Comparison of ENCODE assay signal across 9 mouse cellular contexts in the genomic region with DNA sequence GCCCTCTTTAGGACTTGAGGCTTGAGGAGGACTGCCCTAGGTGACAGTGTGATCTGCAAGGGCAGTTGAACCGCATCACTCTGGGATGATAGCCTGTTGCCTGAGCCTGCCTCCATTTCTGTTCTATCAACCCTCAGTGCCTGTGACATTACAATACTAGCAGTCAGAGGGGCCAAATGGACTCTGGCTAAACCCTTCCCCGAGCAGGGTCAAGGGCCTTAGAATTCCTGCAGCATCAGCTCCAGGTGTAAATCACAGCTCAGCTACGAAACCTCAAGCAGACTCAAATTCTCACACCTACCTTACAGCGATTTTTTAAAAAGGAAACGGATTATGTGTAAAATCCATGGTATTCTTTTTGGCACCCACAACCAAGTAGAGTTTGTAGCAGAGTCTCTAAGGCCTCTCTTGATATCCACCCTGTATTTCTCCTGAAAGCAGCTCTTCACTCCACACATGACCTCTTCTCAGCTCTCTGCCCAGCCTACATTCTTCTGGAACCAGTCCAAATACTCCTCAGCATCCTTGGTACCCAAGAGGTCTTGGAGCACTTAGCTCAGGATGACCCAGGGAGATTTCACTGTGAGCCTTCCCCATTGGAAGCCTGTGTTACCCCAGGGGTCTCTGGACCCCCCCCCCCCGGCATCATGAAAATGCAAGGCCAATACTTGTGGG. TPM values are rescaled to one million over a fixed set of nuclear protein-coding genes. Genes with fewer than 3 reads are reported as not detected.
DNase-seq lines count a peak whose midpoint lies in the region; ATAC-seq and TF ChIP-seq lines count a peak whose summit lies in the region.
"Had no signal": no experiment of that assay in that cellular context is flagged by ENCODE, and none has a peak within 500 bp of the region (broad histone marks: within the 10 kb centered on the region; RNA-seq: fewer than 3 reads in every experiment).

No protein-coding gene starts in this region.

- H3K4me2 ChIP-seq in lung, embryonic 14.5 days, result peak overlapping the region; percentile 98
- peak overlapping the region; percentile 98; the same call in 1 of the 2 replicates for H3K4me2 ChIP-seq in hindbrain, embryonic 11.5 days (replicated peaks; ENCODE audit: low read depth, low read length)
- peak overlapping the region; percentile 96 for H3K4me2 ChIP-seq in limb, embryonic 12.5 days
- H3K4me2 ChIP-seq in stomach, embryonic 15.5 days, result peak overlapping the region; percentile 97

- no peaks in the 10 kb centered on the region for H3K36me3 ChIP-seq in lung, embryonic 14.5 days (ENCODE audit: insufficient read depth)
- H3K36me3 ChIP-seq in hindbrain, embryonic 11.5 days (ENCODE audit: control insufficient read depth, insufficient read depth, low read length), result no peaks in the 10 kb centered on the region
- H3K36me3 ChIP-seq in limb, embryonic 12.5 days, result no peaks in the 10 kb centered on the region
- H3K36me3 ChIP-seq in stomach, embryonic 15.5 days, result no peaks in the 10 kb centered on the region

- WGBS in lung, embryonic 14.5 days, result 48% methylated on average over 6 of the region's 6 CpGs
- WGBS in hindbrain, embryonic 11.5 days, result 72% methylated on average over 6 of the region's 6 CpGs
- WGBS in limb, embryonic 12.5 days, result 32% methylated on average over 6 of the region's 6 CpGs
- 48% methylated on average over 6 of the region's 6 CpGs for WGBS in stomach, embryonic 15.5 days

- no peak for DNase-seq in lung, embryonic 14.5 days
- DNase-seq in lung, postnatal 14 days, result no peak
- DNase-seq in hindbrain, embryonic 11.5 days (ENCODE audit: low spot score), result no peak
- DNase-seq in adrenal gland, adult 8-10 months, result no peak
- no peak for DNase-seq in gastrocnemius, adult 8-10 months (ENCODE audit: low spot score in 2 of 2)
- DNase-seq in adrenal gland, postnatal 36 days, result no peak

- no peak overlapping the region for H3K27ac ChIP-seq in lung, embryonic 14.5 days (ENCODE audit: low read depth)
- H3K27ac ChIP-seq in hindbrain, embryonic 11.5 days (ENCODE audit: low read depth, low read length), result no peak overlapping the region
- no peak overlapping the region for H3K27ac ChIP-seq in limb, embryonic 12.5 days
- no peak overlapping the region for H3K27ac ChIP-seq in stomach, embryonic 15.5 days

- 0 out of 2 replicates have a peak, but pooled peaks cover 3% of the 10 kb centered on the region for H3K4me1 ChIP-seq in lung, embryonic 14.5 days (ENCODE audit: insufficient read depth)
- peaks cover 2% of the 10 kb centered on the region; the same call in 1 of the 2 replicates for H3K4me1 ChIP-seq in hindbrain, embryonic 11.5 days (replicated peaks; ENCODE audit: control insufficient read depth, insufficient read depth, low read length)
- H3K4me1 ChIP-seq in limb, embryonic 12.5 days (replicated peaks), result peaks cover 15% of the 10 kb centered on the region
- peaks cover 7% of the 10 kb centered on the region; the same call in 1 of the 2 replicates for H3K4me1 ChIP-seq in stomach, embryonic 15.5 days

- peaks cover 19% of the 10 kb centered on the region for H3K27me3 ChIP-seq in lung, embryonic 14.5 days (ENCODE audit: insufficient read depth, low read length)
- H3K27me3 ChIP-seq in hindbrain, embryonic 11.5 days (ENCODE audit: control insufficient read depth, insufficient read depth, low read length), result peaks cover 20% of the 10 kb centered on the region
- peaks cover 51% of the 10 kb centered on the region for H3K27me3 ChIP-seq in limb, embryonic 12.5 days
- peaks cover 5% of the 10 kb centered on the region; the same call in 1 of the 2 replicates for H3K27me3 ChIP-seq in stomach, embryonic 15.5 days (replicated peaks)
- H3K27me3 ChIP-seq: Patski had no signal

- peak overlapping the region; percentile 62 for H3K4me3 ChIP-seq in lung, embryonic 14.5 days (ENCODE audit: low read depth, low read length)
- H3K4me3 ChIP-seq in hindbrain, embryonic 11.5 days (ENCODE audit: low read depth, low read length), result peak overlapping the region; percentile 64; the same call in 1 of the 2 replicates
- H3K4me3 ChIP-seq in limb, embryonic 12.5 days (replicated peaks), result peak overlapping the region; percentile 69
- peak overlapping the region; percentile 73; the same call in 1 of the 2 replicates for H3K4me3 ChIP-seq in stomach, embryonic 15.5 days (replicated peaks)

- ATAC-seq in lung, embryonic 14.5 days (ENCODE audit: insufficient read depth), result no peak
- ATAC-seq in hindbrain, embryonic 11.5 days (ENCODE audit: low FRiP score), result no peak
- no peak for ATAC-seq in limb, embryonic 12.5 days (ENCODE audit: insufficient number of reproducible peaks, insufficient read depth, low FRiP score, low TSS enrichment, low read depth)
- no peak for ATAC-seq in stomach, embryonic 15.5 days (ENCODE audit: insufficient read depth, low FRiP score, low read depth)
- ATAC-seq: Patski had no signal

- H3K9ac ChIP-seq in lung, embryonic 14.5 days, result peak overlapping the region; percentile 62; the same call in 1 of the 2 replicates
- peak overlapping the region; percentile 73; the same call in 1 of the 2 replicates for H3K9ac ChIP-seq in hindbrain, embryonic 11.5 days (ENCODE audit: low read depth, low read length)
- peak overlapping the region; percentile 69; the same call in 1 of the 2 replicates for H3K9ac ChIP-seq in limb, embryonic 12.5 days (replicated peaks)
- no peak overlapping the region for H3K9ac ChIP-seq in stomach, embryonic 15.5 days

- TF ChIP-seq CTCF in lung, embryonic 14.5 days (IDR thresholded peaks at IDR 0.05; ENCODE audit: low read depth), result no peak

- no peaks in the 10 kb centered on the region for H3K9me3 ChIP-seq in lung, embryonic 14.5 days (ENCODE audit: low read depth, low read length)
- no peaks in the 10 kb centered on the region for H3K9me3 ChIP-seq in hindbrain, embryonic 11.5 days (ENCODE audit: control insufficient read depth, low read length)
- no peaks in the 10 kb centered on the region for H3K9me3 ChIP-seq in limb, embryonic 12.5 days
- no peaks in the 10 kb centered on the region for H3K9me3 ChIP-seq in stomach, embryonic 15.5 days

RNA-seq across cellular contexts. Expression of a gene that starts 1.1 kb away (rescaled TPM):
- polyA plus RNA-seq in lung, embryonic 14.5 days (2014; fragmentation: Nextera tagmentation; extraction: Ambion mirVana), result 1.0 TPM in 2 replicates
- polyA plus RNA-seq in hindbrain, embryonic 11.5 days (2014; fragmentation: Nextera tagmentation; extraction: Ambion mirVana), result 0.98 and 1.6 TPM in 2 replicates
- polyA plus RNA-seq in limb, embryonic 12.5 days (2016; fragmentation: Nextera tagmentation; extraction: Ambion mirVana), result 5.4 and 5.7 TPM in 2 replicates
- 9.9 and 11.9 TPM in 2 replicates for polyA plus RNA-seq in stomach, embryonic 15.5 days (2015; fragmentation: Nextera tagmentation; extraction: Ambion mirVana)
- total RNA-seq in adrenal gland, adult 8-10 months (2022), result 10 to 100 TPM; 17.0 to 27.6 (median 21.1) TPM
- 1 to 10 TPM; 1.8 to 3.0 (median 2.4) TPM for total RNA-seq in gastrocnemius, adult 8-10 months (2022)
- total RNA-seq in adrenal gland, postnatal 36 days (2021), result 10 to 100 TPM; 13.2 to 14.8 TPM

RNA-seq across cellular contexts. Expression of a gene that starts 11.7 kb away (rescaled TPM):
- 12.4 and 12.6 TPM in 2 replicates for polyA plus RNA-seq in lung, embryonic 14.5 days (2014; fragmentation: Nextera tagmentation; extraction: Ambion mirVana)
- 16.3 and 17.3 TPM in 2 replicates for polyA plus RNA-seq in hindbrain, embryonic 11.5 days (2014; fragmentation: Nextera tagmentation; extraction: Ambion mirVana)
- polyA plus RNA-seq in limb, embryonic 12.5 days (2016; fragmentation: Nextera tagmentation; extraction: Ambion mirVana), result 15.6 and 16.0 TPM in 2 replicates
- 10.4 and 11.4 TPM in 2 replicates for polyA plus RNA-seq in stomach, embryonic 15.5 days (2015; fragmentation: Nextera tagmentation; extraction: Ambion mirVana)
- 1 to 10 TPM; 6.6 to 8.8 (median 7.7) TPM for total RNA-seq in adrenal gland, adult 8-10 months (2022)
- 1 to 10 TPM; 4.7 to 6.0 (median 5.2) TPM for total RNA-seq in gastrocnemius, adult 8-10 months (2022)
- total RNA-seq in adrenal gland, postnatal 36 days (2021), result 1 to 10 TPM; 6.3 to 6.9 TPM

RNA-seq across cellular contexts. Expression of a gene that starts 11.7 kb away (rescaled TPM):
- polyA plus RNA-seq in lung, embryonic 14.5 days (2014; fragmentation: Nextera tagmentation; extraction: Ambion mirVana), result 18.3 and 18.6 TPM in 2 replicates
- polyA plus RNA-seq in hindbrain, embryonic 11.5 days (2014; fragmentation: Nextera tagmentation; extraction: Ambion mirVana), result 20.2 and 22.0 TPM in 2 replicates
- 18.7 and 20.3 TPM in 2 replicates for polyA plus RNA-seq in limb, embryonic 12.5 days (2016; fragmentation: Nextera tagmentation; extraction: Ambion mirVana)
- 13.6 and 15.2 TPM in 2 replicates for polyA plus RNA-seq in stomach, embryonic 15.5 days (2015; fragmentation: Nextera tagmentation; extraction: Ambion mirVana)
- 10 to 100 TPM in 3 of 4 experiments, 1 to 10 TPM in 1; 8.5 to 13.6 (median 11.8) TPM for total RNA-seq in adrenal gland, adult 8-10 months (2022)
- 1 to 10 TPM; 5.1 to 7.7 (median 6.7) TPM for total RNA-seq in gastrocnemius, adult 8-10 months (2022)
- total RNA-seq in adrenal gland, postnatal 36 days (2021), result 10 to 100 TPM; 11.4 to 12.9 TPM

RNA-seq across cellular contexts. Expression of a gene that starts 23.0 kb away (rescaled TPM):
- 52.0 and 55.6 TPM in 2 replicates for polyA plus RNA-seq in lung, embryonic 14.5 days (2014; fragmentation: Nextera tagmentation; extraction: Ambion mirVana)
- polyA plus RNA-seq in hindbrain, embryonic 11.5 days (2014; fragmentation: Nextera tagmentation; extraction: Ambion mirVana), result 50.2 and 57.7 TPM in 2 replicates
- polyA plus RNA-seq in limb, embryonic 12.5 days (2016; fragmentation: Nextera tagmentation; extraction: Ambion mirVana), result 49.4 and 54.5 TPM in 2 replicates
- 70.3 and 71.6 TPM in 2 replicates for polyA plus RNA-seq in stomach, embryonic 15.5 days (2015; fragmentation: Nextera tagmentation; extraction: Ambion mirVana)
- 100 to 1,000 TPM; 228 to 279 (median 260) TPM for total RNA-seq in adrenal gland, adult 8-10 months (2022)
- total RNA-seq in gastrocnemius, adult 8-10 months (2022), result 100 to 1,000 TPM; 120 to 153 (median 133) TPM
- total RNA-seq in adrenal gland, postnatal 36 days (2021), result 100 to 1,000 TPM; 199 to 232 TPM

RNA-seq across cellular contexts. Expression of a gene that starts 25.9 kb away (rescaled TPM):
- 108 and 111 TPM in 2 replicates for polyA plus RNA-seq in lung, embryonic 14.5 days (2014; fragmentation: Nextera tagmentation; extraction: Ambion mirVana)
- 132 and 137 TPM in 2 replicates for polyA plus RNA-seq in hindbrain, embryonic 11.5 days (2014; fragmentation: Nextera tagmentation; extraction: Ambion mirVana)
- 142 and 148 TPM in 2 replicates for polyA plus RNA-seq in limb, embryonic 12.5 days (2016; fragmentation: Nextera tagmentation; extraction: Ambion mirVana)
- 76.6 and 89.1 TPM in 2 replicates for polyA plus RNA-seq in stomach, embryonic 15.5 days (2015; fragmentation: Nextera tagmentation; extraction: Ambion mirVana)
- 10 to 100 TPM; 29.4 to 34.9 (median 33.1) TPM for total RNA-seq in adrenal gland, adult 8-10 months (2022)
- total RNA-seq in gastrocnemius, adult 8-10 months (2022), result 10 to 100 TPM; 12.0 to 14.5 (median 13.3) TPM
- 10 to 100 TPM; 28.1 to 31.2 TPM for total RNA-seq in adrenal gland, postnatal 36 days (2021)
